Mouse (Mus musculus): ENCODE measurements around the gene Dnm3.

The Dnm3 gene

GRCm38 (mm10) chr1:162020766-162021165 is 457.1 kb downstream of the Dnm3 start:
- no peak for DNase-seq (ENCODE audit: low spot score)

- no peak for DNase-seq (ENCODE audit: low spot score)
These were observed 457.5 kb downstream of the Dnm3 start for GRCm38 (mm10) chr1:162020303-162020731.

GRCm38 (mm10) chr1:162018601-162018977 is 459.2 kb downstream of the Dnm3 start:
- no peak for DNase-seq (ENCODE audit: low spot score)

GRCm38 (mm10) chr1:162017975-162018600 is 459.7 kb downstream of the Dnm3 start:
- DNase-seq (ENCODE audit: low spot score), result no peak

- DNase-seq (ENCODE audit: low spot score), result peak; percentile 39
These were observed 460.9 kb downstream of the Dnm3 start for GRCm38 (mm10) chr1:162016982-162017381.

GRCm38 (mm10) chr1:162015247-162015862 is 462.5 kb downstream of the Dnm3 start:
- no peak for DNase-seq (ENCODE audit: low spot score)

GRCm38 (mm10) chr1:162013561-162013960 is 464.3 kb downstream of the Dnm3 start:
- DNase-seq (ENCODE audit: low spot score), result no peak

GRCm38 (mm10) chr1:162011523-162012245 is 466.1 kb downstream of the Dnm3 start:
- DNase-seq (ENCODE audit: low spot score), result no peak

GRCm38 (mm10) chr1:162009086-162009485 is 468.7 kb downstream of the Dnm3 start:
- no peak for DNase-seq (ENCODE audit: low spot score)

GRCm38 (mm10) chr1:162008631-162009067 is 469.2 kb downstream of the Dnm3 start:
- no peak for DNase-seq (ENCODE audit: low spot score)

- no peak for DNase-seq (ENCODE audit: low spot score)
These were observed 469.6 kb downstream of the Dnm3 start for GRCm38 (mm10) chr1:162008208-162008607.

GRCm38 (mm10) chr1:162006109-162006508 is 471.7 kb downstream of the Dnm3 start:
- DNase-seq (ENCODE audit: low spot score), result no peak

GRCm38 (mm10) chr1:162004821-162005770 is 472.7 kb downstream of the Dnm3 start:
- peak; percentile 66 for DNase-seq (ENCODE audit: low spot score)

GRCm38 (mm10) chr1:162004518-162004780 is 473.4 kb downstream of the Dnm3 start:
- no peak for DNase-seq (ENCODE audit: low spot score)

GRCm38 (mm10) chr1:162003729-162004517 is 473.9 kb downstream of the Dnm3 start:
- DNase-seq (ENCODE audit: low spot score), result no peak

GRCm38 (mm10) chr1:162001328-162001727 is 476.5 kb downstream of the Dnm3 start:
- DNase-seq (ENCODE audit: low spot score), result no peak

- peak; percentile 64 for DNase-seq (ENCODE audit: low spot score)
These were observed 477.9 kb downstream of the Dnm3 start for GRCm38 (mm10) chr1:161999882-162000371.

- no peak for DNase-seq (ENCODE audit: low spot score)
These were observed 478.5 kb downstream of the Dnm3 start for GRCm38 (mm10) chr1:161999338-161999737.

GRCm38 (mm10) chr1:161998781-161999180 is 479.1 kb downstream of the Dnm3 start:
- DNase-seq (ENCODE audit: low spot score), result no peak

- DNase-seq (ENCODE audit: low spot score), result no peak
These were observed 485.4 kb downstream of the Dnm3 start for GRCm38 (mm10) chr1:161992389-161992788.

GRCm38 (mm10) chr1:161991846-161992245 is 486.0 kb downstream of the Dnm3 start:
- DNase-seq (ENCODE audit: low spot score), result no peak

Measured in yolk sac, embryonic 10.5 days (tissue).